Mouse (Mus musculus): ENCODE results near the gene Nedd4. TPM values are rescaled to one million over a fixed set of nuclear protein-coding genes. Genes with fewer than 3 reads are reported as not detected.

Nedd4 gene
- polyA plus RNA-seq, 1 experiment from 2014 or later, result 546 TPM

- H3K4me2 ChIP-seq (replicated peaks), result no peak overlapping the region
- peaks cover 78% of the 10 kb centered on the region for H3K36me3 ChIP-seq
- H3K27ac ChIP-seq (replicated peaks), result no peak overlapping the region
- no peak overlapping the region for H3K4me3 ChIP-seq (replicated peaks)
- ATAC-seq (ENCODE audit: insufficient number of reproducible peaks, low FRiP score, low TSS enrichment, low read depth), result no peak
- H3K27me3 ChIP-seq, result no peaks in the 10 kb centered on the region
- H3K4me1 ChIP-seq, result peaks cover 44% of the 10 kb centered on the region
- no peaks in the 10 kb centered on the region for H3K9me3 ChIP-seq (replicated peaks)
- 94% methylated on average over 4 of the region's 4 CpGs for WGBS
- H3K9ac ChIP-seq, result no peak overlapping the region
These were observed 41.0 kb downstream of the Nedd4 start for GRCm38 (mm10) chr9:72703142-72703541.

DNA sequence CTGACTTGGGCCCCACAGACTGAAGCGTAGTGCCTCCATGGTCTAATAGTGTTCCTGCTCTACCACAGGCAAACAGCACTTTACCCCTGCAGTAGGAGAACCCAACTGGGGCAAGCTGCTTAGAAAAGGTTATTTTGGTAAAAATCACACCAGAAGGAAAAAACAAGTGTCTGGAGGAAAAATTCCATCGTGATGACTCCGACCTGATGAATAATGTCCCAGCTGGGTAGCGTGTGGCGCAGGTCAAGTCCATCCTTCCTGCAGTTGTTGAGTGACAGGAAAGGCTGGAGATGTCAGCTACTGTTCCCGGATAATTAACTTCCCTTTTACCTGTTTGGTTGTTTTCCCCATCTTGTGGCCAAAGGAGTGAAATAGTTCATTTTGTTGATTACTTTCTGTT, 41.6 kb downstream of the Nedd4 start:
- no peak overlapping the region for H3K9ac ChIP-seq
- ATAC-seq (ENCODE audit: insufficient number of reproducible peaks, low FRiP score, low TSS enrichment, low read depth), result no peak
- H3K27me3 ChIP-seq, result no peaks in the 10 kb centered on the region
- WGBS, result 73% methylated on average over 6 of the region's 6 CpGs
- no peaks in the 10 kb centered on the region for H3K9me3 ChIP-seq (replicated peaks)
- H3K4me2 ChIP-seq (replicated peaks), result no peak overlapping the region
- 0 out of 2 replicates have a peak overlapping the region, but pooled peaks have one; percentile 19 for H3K27ac ChIP-seq (replicated peaks)
- H3K4me1 ChIP-seq, result peaks cover 38% of the 10 kb centered on the region
- H3K4me3 ChIP-seq (replicated peaks), result no peak overlapping the region
- H3K36me3 ChIP-seq, result peaks cover 76% of the 10 kb centered on the region

DNA sequence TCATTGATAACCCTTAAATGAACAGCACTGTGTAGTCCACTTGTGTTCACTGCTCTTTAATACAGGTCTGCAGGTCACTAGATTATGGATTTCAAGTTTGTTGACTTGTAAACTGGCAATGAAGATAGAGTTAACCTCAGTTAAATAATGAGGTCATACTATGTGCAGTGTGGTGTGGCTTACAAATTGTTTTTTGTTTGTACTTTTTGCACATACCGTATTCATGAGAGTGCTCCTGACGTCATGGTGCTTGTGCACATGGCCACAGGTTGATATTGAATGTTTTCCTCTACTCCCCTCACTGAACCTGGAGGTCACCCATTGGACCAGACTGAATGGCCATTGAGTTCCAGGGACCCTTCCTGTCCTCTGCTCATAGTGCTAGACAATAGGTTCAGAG, 43.1 kb downstream of the Nedd4 start:
- no peaks in the 10 kb centered on the region for H3K9me3 ChIP-seq (replicated peaks)
- no peak overlapping the region for H3K4me2 ChIP-seq (replicated peaks)
- H3K27me3 ChIP-seq, result no peaks in the 10 kb centered on the region
- peaks cover 36% of the 10 kb centered on the region for H3K4me1 ChIP-seq
- no peak overlapping the region for H3K9ac ChIP-seq
- no peak overlapping the region for H3K4me3 ChIP-seq (replicated peaks)
- no peak overlapping the region for H3K27ac ChIP-seq (replicated peaks)
- WGBS, result 88% methylated on average over 2 of the region's 2 CpGs
- peaks cover 76% of the 10 kb centered on the region for H3K36me3 ChIP-seq
- ATAC-seq (ENCODE audit: insufficient number of reproducible peaks, low FRiP score, low TSS enrichment, low read depth), result no peak

DNA sequence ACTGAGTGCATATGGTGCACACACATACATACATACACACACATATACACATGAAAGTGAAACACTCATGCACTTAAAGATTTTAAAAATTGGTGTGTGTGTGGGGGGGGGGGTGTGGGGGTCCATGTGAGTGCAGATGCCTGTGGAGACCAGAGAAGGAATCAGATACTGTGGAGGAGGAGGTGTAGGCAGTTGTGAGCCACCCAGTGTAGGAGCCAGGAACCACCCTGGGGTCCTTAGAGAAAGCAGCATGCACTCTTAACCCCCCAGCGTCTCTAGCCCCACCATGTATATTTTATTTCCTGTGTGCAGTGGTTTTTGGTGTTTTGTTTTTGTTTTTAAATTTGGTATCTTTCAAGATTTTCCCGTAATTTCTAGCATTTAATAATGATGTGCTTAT, 45.9 kb downstream of the Nedd4 start:
- Histone ChIP-seq H3K9ac (no peak overlapping the region), H3K27me3 (no peaks in the 10 kb centered on the region), H3K27ac (replicated peaks) (no peak overlapping the region), H3K4me2 (replicated peaks) (no peak overlapping the region), H3K4me1 (peaks cover 24% of the 10 kb centered on the region), H3K36me3 (peaks cover 70% of the 10 kb centered on the region), H3K4me3 (replicated peaks) (no peak overlapping the region), H3K9me3 (replicated peaks) (no peaks in the 10 kb centered on the region)
- 73% methylated on average over 2 of the region's 2 CpGs for WGBS
- ATAC-seq (ENCODE audit: insufficient number of reproducible peaks, low FRiP score, low TSS enrichment, low read depth), result no peak

- peaks cover 68% of the 10 kb centered on the region for H3K36me3 ChIP-seq
- no peak overlapping the region for H3K9ac ChIP-seq
- H3K4me3 ChIP-seq (replicated peaks), result no peak overlapping the region
- H3K27ac ChIP-seq (replicated peaks), result no peak overlapping the region
- H3K4me1 ChIP-seq, result peaks cover 24% of the 10 kb centered on the region
- 88% methylated on average over 5 of the region's 5 CpGs for WGBS
- H3K27me3 ChIP-seq, result no peaks in the 10 kb centered on the region
- H3K9me3 ChIP-seq (replicated peaks), result no peaks in the 10 kb centered on the region
- H3K4me2 ChIP-seq (replicated peaks), result no peak overlapping the region
- no peak for ATAC-seq (ENCODE audit: insufficient number of reproducible peaks, low FRiP score, low TSS enrichment, low read depth)
These were observed 46.5 kb downstream of the Nedd4 start for GRCm38 (mm10) chr9:72708690-72709089.

GRCm38 (mm10) chr9:72710060-72710459, 47.9 kb downstream of the Nedd4 start:
- Histone ChIP-seq H3K4me2 (replicated peaks) (no peak overlapping the region), H3K36me3 (peaks cover 65% of the 10 kb centered on the region), H3K4me1 (peaks cover 22% of the 10 kb centered on the region), H3K27ac (replicated peaks) (peak overlapping the region; percentile 12; the same call in 1 of the 2 replicates), H3K9ac (no peak overlapping the region), H3K9me3 (replicated peaks) (no peaks in the 10 kb centered on the region), H3K27me3 (no peaks in the 10 kb centered on the region), H3K4me3 (replicated peaks) (no peak overlapping the region)
- WGBS, result 40% methylated on average over 5 of the region's 5 CpGs
- peak; percentile 71; the same call in 1 of the 2 replicates for ATAC-seq (ENCODE audit: insufficient number of reproducible peaks, low FRiP score, low TSS enrichment, low read depth)

DNA sequence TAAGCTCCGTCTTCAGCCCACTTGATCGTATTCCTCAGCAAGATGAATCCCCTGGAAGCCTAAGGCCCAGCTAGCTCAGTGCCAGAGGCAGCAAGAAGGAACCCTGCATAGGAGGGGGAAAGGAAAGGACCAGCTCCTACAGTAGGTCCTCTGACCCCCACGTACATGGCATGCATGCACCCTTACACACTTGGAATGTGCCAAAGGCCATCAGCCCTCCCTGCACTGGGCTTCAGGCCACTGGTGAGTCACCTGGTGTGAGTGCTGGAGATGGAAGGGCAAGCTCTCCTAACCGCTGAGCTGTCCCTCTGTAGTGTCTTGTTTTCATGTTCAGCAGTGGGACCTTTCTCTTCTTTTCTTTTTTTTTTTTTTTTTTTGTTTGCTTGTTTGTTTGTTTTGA, 52.8 kb downstream of the Nedd4 start:
- WGBS, result 80% methylated on average over 4 of the region's 4 CpGs
- ATAC-seq (ENCODE audit: insufficient number of reproducible peaks, low FRiP score, low TSS enrichment, low read depth), result no peak
- Histone ChIP-seq H3K9ac (no peak overlapping the region), H3K4me1 (peaks cover 6% of the 10 kb centered on the region; the same call in 1 of the 2 replicates), H3K27me3 (no peaks in the 10 kb centered on the region), H3K36me3 (peaks cover 76% of the 10 kb centered on the region), H3K4me2 (replicated peaks) (no peak overlapping the region), H3K27ac (replicated peaks) (no peak overlapping the region), H3K9me3 (replicated peaks) (no peaks in the 10 kb centered on the region), H3K4me3 (replicated peaks) (no peak overlapping the region)

GRCm38 (mm10) chr9:72716200-72716599, 54.1 kb downstream of the Nedd4 start:
- H3K36me3 ChIP-seq, result peaks cover 84% of the 10 kb centered on the region
- H3K4me1 ChIP-seq, result 0 out of 2 replicates have a peak, but pooled peaks cover 2% of the 10 kb centered on the region
- no peaks in the 10 kb centered on the region for H3K9me3 ChIP-seq (replicated peaks)
- H3K9ac ChIP-seq, result no peak overlapping the region
- ATAC-seq (ENCODE audit: insufficient number of reproducible peaks, low FRiP score, low TSS enrichment, low read depth), result no peak
- no peak overlapping the region for H3K4me2 ChIP-seq (replicated peaks)
- no peaks in the 10 kb centered on the region for H3K27me3 ChIP-seq
- 81% methylated on average over 7 of the region's 7 CpGs for WGBS
- no peak overlapping the region for H3K27ac ChIP-seq (replicated peaks)
- H3K4me3 ChIP-seq (replicated peaks), result no peak overlapping the region

DNA sequence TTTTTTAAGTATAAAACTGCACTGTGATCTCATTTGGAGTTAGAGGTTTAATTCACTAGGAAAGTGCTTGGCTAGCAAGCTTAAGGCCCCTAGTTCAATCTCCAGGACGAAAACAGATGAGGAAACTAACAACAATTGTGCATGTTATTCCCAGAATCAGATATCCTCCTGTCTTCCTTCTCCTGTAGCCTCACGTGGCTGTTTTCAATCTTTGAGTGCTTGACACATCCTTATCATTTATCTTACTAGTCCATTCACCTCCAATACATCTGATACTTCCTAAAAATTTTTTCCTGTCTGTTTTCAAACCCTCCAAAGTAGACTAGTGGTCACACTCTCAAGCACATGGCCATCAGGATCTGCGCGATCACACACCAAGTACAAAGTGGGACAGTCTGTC, 57.0 kb downstream of the Nedd4 start:
- H3K36me3 ChIP-seq, result peaks cover 88% of the 10 kb centered on the region
- H3K4me2 ChIP-seq (replicated peaks), result no peak overlapping the region
- WGBS, result 94% methylated on average over 4 of the region's 4 CpGs
- no peaks in the 10 kb centered on the region for H3K27me3 ChIP-seq
- no peak for ATAC-seq (ENCODE audit: insufficient number of reproducible peaks, low FRiP score, low TSS enrichment, low read depth)
- H3K9ac ChIP-seq, result no peak overlapping the region
- no peaks in the 10 kb centered on the region for H3K9me3 ChIP-seq (replicated peaks)
- H3K4me3 ChIP-seq (replicated peaks), result no peak overlapping the region
- H3K4me1 ChIP-seq, result no peaks in the 10 kb centered on the region
- H3K27ac ChIP-seq (replicated peaks), result no peak overlapping the region

DNA sequence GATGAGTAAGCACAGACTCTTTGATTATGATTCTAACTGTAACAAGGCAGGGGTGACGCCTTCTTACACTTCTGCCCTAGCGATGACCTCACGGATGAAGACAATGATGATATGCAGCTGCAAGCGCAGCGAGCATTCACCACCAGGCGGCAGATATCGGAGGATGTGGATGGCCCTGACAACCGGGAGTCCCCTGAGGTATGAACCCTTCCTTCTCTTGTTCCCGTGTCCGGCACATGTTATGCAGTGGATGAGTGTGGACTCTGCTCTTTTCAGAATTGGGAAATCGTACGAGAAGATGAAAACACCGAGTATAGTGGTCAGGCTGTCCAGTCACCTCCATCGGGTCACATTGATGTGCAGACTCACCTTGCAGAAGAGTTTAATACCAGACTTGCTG, 59.1 kb downstream of the Nedd4 start:
- no peak overlapping the region for H3K4me2 ChIP-seq (replicated peaks)
- ATAC-seq (ENCODE audit: insufficient number of reproducible peaks, low FRiP score, low TSS enrichment, low read depth), result no peak
- peaks cover 93% of the 10 kb centered on the region for H3K36me3 ChIP-seq
- no peaks in the 10 kb centered on the region for H3K27me3 ChIP-seq
- H3K27ac ChIP-seq (replicated peaks), result no peak overlapping the region
- H3K9me3 ChIP-seq (replicated peaks), result no peaks in the 10 kb centered on the region
- no peaks in the 10 kb centered on the region for H3K4me1 ChIP-seq
- H3K9ac ChIP-seq, result no peak overlapping the region
- WGBS, result 89% methylated on average over 14 of the region's 14 CpGs
- no peak overlapping the region for H3K4me3 ChIP-seq (replicated peaks)

GRCm38 (mm10) chr9:72722622-72723021, 60.5 kb downstream of the Nedd4 start:
- ATAC-seq (ENCODE audit: insufficient number of reproducible peaks, low FRiP score, low TSS enrichment, low read depth), result no peak

GRCm38 (mm10) chr9:72724491-72725221, 62.5 kb downstream of the Nedd4 start:
- Histone ChIP-seq H3K9ac (no peak overlapping the region), H3K36me3 (peaks cover 88% of the 10 kb centered on the region), H3K4me2 (replicated peaks) (no peak overlapping the region), H3K4me1 (no peaks in the 10 kb centered on the region), H3K9me3 (replicated peaks) (no peaks in the 10 kb centered on the region), H3K27me3 (no peaks in the 10 kb centered on the region), H3K27ac (replicated peaks) (no peak overlapping the region), H3K4me3 (replicated peaks) (no peak overlapping the region)
- 56% methylated on average over 8 of the region's 8 CpGs for WGBS
- no peak for ATAC-seq (ENCODE audit: insufficient number of reproducible peaks, low FRiP score, low TSS enrichment, low read depth)

More at GRCm38 (mm10) chr9:72722622-72723021, 60.5 kb downstream of the Nedd4 start:
- Histone ChIP-seq H3K27me3 (no peaks in the 10 kb centered on the region), H3K9me3 (replicated peaks) (no peaks in the 10 kb centered on the region), H3K4me3 (replicated peaks) (no peak overlapping the region), H3K4me2 (replicated peaks) (no peak overlapping the region), H3K36me3 (peaks cover 93% of the 10 kb centered on the region), H3K9ac (no peak overlapping the region), H3K27ac (replicated peaks) (no peak overlapping the region), H3K4me1 (no peaks in the 10 kb centered on the region)
- 91% methylated on average over 3 of the region's 3 CpGs for WGBS

Data from embryonic facial prominence, embryonic 15.5 days (tissue).